Mouse (Mus musculus): ENCODE data around the gene D11Wsu47e. TPM values are rescaled to one million over a fixed set of nuclear protein-coding genes. Genes with fewer than 3 reads are reported as not detected.

Gene D11Wsu47e
- polyA plus RNA-seq, 1 experiment from 2014 or later = 28.4 TPM

- Histone ChIP-seq H3K4me1 (peaks cover 24% of the 10 kb centered on the region), H3K9me3 (replicated peaks) (no peaks in the 10 kb centered on the region), H3K36me3 (no peaks in the 10 kb centered on the region), H3K4me3 (no peak overlapping the region), H3K27ac (no peak overlapping the region), H3K27me3 (ENCODE audit: low read depth, poor library complexity, severe bottlenecking) (no peaks in the 10 kb centered on the region)
- DNase-seq (ENCODE audit: low spot score) = no peak
- WGBS = 65% methylated on average over 7 of the region's 7 CpGs
Observed at GRCm38 (mm10) chr11:113715078-113715674, 31.0 kb downstream of the D11Wsu47e start.

DNA sequence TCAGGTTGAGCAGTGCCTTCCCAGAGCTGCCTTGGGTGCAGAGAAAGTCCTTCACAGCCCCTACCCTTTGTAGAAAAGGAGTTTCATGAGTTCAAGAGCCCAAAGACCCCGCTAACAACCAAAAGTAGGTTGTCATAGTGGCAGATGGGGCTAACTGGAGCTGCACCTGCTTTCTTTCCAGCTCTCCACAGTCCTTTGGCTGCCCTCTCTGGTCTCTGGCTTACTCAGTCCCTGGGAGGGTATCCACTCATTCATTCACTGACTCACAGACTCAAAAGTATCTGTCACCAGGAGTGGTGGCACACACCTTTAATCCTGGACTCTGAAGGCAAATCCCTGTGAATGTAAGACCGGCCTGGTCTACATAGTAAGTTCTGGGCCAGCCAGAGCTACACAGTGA lies 31.9 kb downstream of the D11Wsu47e start:
- Histone ChIP-seq H3K27me3 (ENCODE audit: low read depth, poor library complexity, severe bottlenecking) (no peaks in the 10 kb centered on the region), H3K4me1 (peaks cover 15% of the 10 kb centered on the region; the same call in 1 of the 2 replicates), H3K27ac (no peak overlapping the region), H3K4me3 (no peak overlapping the region), H3K9me3 (replicated peaks) (no peaks in the 10 kb centered on the region), H3K36me3 (no peaks in the 10 kb centered on the region)
- WGBS = 94% methylated on average over 2 of the region's 2 CpGs
- DNase-seq (ENCODE audit: low spot score) = no peak

DNA sequence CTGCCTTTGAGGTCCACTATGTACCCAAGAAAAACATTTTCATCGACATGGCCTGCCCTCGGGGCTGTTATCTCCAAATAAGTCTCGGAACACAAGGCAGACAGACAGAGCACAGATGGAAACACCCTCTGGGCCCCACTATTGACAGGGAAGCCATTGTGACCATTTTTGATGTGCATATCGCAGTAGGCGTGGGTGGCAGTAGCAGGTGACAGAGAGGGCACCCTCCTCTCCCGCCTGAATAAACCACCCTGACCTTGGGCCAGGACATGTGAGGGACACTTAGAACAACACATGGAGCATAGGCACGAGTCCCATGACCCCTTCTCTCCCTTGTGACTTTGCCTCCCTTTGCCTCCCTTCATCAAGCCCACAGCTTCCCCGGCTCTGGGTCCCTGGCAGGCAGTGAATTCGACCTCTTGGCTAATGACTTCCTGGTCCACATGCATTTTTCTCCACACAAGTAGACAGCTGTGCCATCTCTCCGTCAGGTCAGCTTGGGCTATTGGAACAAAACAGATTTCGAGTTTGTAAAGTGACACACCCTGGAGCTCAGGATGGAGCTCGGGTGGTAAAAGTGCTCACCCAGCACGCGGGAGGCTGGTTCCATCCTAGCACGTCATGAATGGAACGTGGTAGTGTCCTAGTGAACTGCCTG lies 33.7 kb downstream of the D11Wsu47e start:
- DNase-seq (ENCODE audit: low spot score) = no peak
- H3K36me3 ChIP-seq = no peaks in the 10 kb centered on the region
- WGBS = 79% methylated on average over 16 of the region's 16 CpGs
- H3K9me3 ChIP-seq (replicated peaks) = no peaks in the 10 kb centered on the region
- no peaks in the 10 kb centered on the region for H3K27me3 ChIP-seq (ENCODE audit: low read depth, poor library complexity, severe bottlenecking)
- no peak overlapping the region for H3K4me3 ChIP-seq
- peaks cover 14% of the 10 kb centered on the region; the same call in 1 of the 2 replicates for H3K4me1 ChIP-seq
- H3K27ac ChIP-seq = peak overlapping the region; percentile 8; the same call in 1 of the 2 replicates

DNA sequence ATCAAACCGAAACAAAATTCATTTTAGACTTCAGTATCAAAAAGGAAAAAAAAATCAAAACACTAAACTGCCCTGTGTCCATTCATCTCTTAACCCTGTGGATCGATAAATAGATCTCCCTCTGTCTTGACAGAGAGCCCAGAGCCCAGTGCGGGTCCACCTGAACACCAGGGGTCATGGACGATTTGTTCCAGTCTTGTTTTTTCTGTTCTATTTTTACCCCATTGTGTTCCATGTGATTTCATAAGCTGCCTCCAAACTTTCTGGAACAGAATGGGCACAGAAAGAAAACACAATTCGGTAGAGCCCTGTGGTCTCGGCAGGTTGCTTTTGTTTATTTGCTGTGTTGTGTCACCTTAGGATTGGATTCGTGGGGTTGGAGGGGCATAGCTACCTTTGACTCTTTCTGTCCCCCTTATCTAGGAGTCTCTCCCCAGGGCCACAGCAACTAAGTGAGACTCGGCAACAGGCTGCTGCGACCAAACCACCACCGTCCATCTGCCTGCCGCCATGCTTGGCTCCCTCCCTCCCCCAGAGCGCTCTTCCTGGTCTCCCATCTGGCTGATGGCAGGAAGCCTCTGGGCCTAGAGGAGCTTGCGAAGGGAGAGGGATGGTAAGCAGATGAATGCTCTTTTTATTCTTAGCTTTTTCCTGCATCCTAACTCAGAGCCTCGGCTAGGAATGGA lies 38.3 kb downstream of the D11Wsu47e start:
- H3K27me3 ChIP-seq (ENCODE audit: low read depth, poor library complexity, severe bottlenecking) = no peaks in the 10 kb centered on the region
- H3K36me3 ChIP-seq = peaks cover 45% of the 10 kb centered on the region
- WGBS = 78% methylated on average over 14 of the region's 14 CpGs
- H3K9me3 ChIP-seq (replicated peaks) = no peaks in the 10 kb centered on the region
- DNase-seq (ENCODE audit: low spot score) = no peak
- H3K27ac ChIP-seq = no peak overlapping the region
- peaks cover 22% of the 10 kb centered on the region for H3K4me1 ChIP-seq
- no peak overlapping the region for H3K4me3 ChIP-seq

DNA sequence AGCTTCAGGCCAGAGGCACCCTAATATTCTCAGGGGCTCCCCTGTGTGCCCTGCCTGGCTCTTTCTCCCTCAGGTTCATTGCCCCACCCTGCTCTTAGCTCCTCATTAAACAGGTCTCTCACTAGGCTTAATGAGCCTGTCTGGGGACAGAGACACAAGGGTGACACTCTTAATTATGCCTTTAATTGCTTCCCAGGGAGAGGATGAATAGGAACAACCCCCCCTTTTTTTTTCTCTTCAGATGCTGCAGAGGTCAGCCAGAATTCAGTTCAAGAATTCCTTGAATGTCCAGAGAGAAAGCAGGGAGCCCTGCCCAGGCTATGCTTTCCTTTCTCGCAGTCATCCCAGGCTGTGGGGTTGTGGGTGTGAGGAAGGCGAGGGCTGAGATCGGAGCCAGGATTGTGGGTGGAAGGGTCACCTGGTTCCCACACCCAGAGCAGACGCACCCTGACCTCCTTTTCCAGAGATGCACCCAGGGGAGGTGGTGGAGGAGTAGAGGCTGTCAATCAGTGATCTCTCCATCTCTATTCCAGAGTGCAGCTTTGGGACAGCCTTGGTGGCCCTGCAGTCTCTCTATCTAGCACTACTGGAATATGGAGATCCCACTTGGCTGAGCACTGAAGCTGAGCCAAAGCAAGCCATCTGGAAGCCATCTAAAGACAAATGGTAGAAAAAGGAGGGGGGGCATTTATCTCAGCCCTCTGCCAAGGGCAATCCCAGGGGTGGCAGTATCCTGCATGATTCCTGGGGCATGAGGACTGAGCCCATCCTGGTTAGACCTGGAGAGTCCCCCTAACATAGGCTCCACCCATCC lies 41.2 kb downstream of the D11Wsu47e start:
- Histone ChIP-seq H3K36me3 (peaks cover 74% of the 10 kb centered on the region), H3K4me3 (no peak overlapping the region), H3K27ac (no peak overlapping the region), H3K9me3 (replicated peaks) (no peaks in the 10 kb centered on the region), H3K4me1 (peaks cover 45% of the 10 kb centered on the region), H3K27me3 (ENCODE audit: low read depth, poor library complexity, severe bottlenecking) (no peaks in the 10 kb centered on the region)
- WGBS = 86% methylated on average over 4 of the region's 4 CpGs
- DNase-seq (ENCODE audit: low spot score) = no peak

- Histone ChIP-seq H3K9me3 (replicated peaks) (no peaks in the 10 kb centered on the region), H3K27ac (peak overlapping the region; percentile 79), H3K4me3 (0 out of 2 replicates have a peak overlapping the region, but pooled peaks have one; percentile 16), H3K27me3 (ENCODE audit: low read depth, poor library complexity, severe bottlenecking) (no peaks in the 10 kb centered on the region), H3K36me3 (peaks cover 91% of the 10 kb centered on the region), H3K4me1 (peaks cover 59% of the 10 kb centered on the region)
- no peak for DNase-seq (ENCODE audit: low spot score)
- 85% methylated on average over 14 of the region's 14 CpGs for WGBS
Observed at GRCm38 (mm10) chr11:113726994-113727888, 43.0 kb downstream of the D11Wsu47e start.

- peaks cover 98% of the 10 kb centered on the region for H3K36me3 ChIP-seq
- peak overlapping the region; percentile 79 for H3K27ac ChIP-seq
- no peaks in the 10 kb centered on the region for H3K9me3 ChIP-seq (replicated peaks)
- peaks cover 67% of the 10 kb centered on the region for H3K4me1 ChIP-seq
- H3K27me3 ChIP-seq (ENCODE audit: low read depth, poor library complexity, severe bottlenecking) = no peaks in the 10 kb centered on the region
- DNase-seq (ENCODE audit: low spot score) = peak; percentile 77
- H3K4me3 ChIP-seq = 0 out of 2 replicates have a peak overlapping the region, but pooled peaks have one; percentile 16
- WGBS = 31% methylated on average over 6 of the region's 6 CpGs
Observed at GRCm38 (mm10) chr11:113727992-113728391, 43.8 kb downstream of the D11Wsu47e start.

- DNase-seq (ENCODE audit: low spot score) = no peak
- no peaks in the 10 kb centered on the region for H3K9me3 ChIP-seq (replicated peaks)
- H3K4me1 ChIP-seq = peaks cover 79% of the 10 kb centered on the region
- H3K4me3 ChIP-seq = no peak overlapping the region
- H3K36me3 ChIP-seq = peaks cover 98% of the 10 kb centered on the region
- peak overlapping the region; percentile 79 for H3K27ac ChIP-seq
- no peaks in the 10 kb centered on the region for H3K27me3 ChIP-seq (ENCODE audit: low read depth, poor library complexity, severe bottlenecking)
- 87% methylated on average over 21 of the region's 21 CpGs for WGBS
Observed at GRCm38 (mm10) chr11:113729239-113729638, 45.0 kb downstream of the D11Wsu47e start.

- H3K4me3 ChIP-seq = no peak overlapping the region
- WGBS = 54% methylated on average over 8 of the region's 8 CpGs
- no peak for DNase-seq (ENCODE audit: low spot score)
- no peaks in the 10 kb centered on the region for H3K9me3 ChIP-seq (replicated peaks)
- no peaks in the 10 kb centered on the region for H3K27me3 ChIP-seq (ENCODE audit: low read depth, poor library complexity, severe bottlenecking)
- peaks cover 97% of the 10 kb centered on the region for H3K36me3 ChIP-seq
- no peak overlapping the region for H3K27ac ChIP-seq
- peaks cover 86% of the 10 kb centered on the region for H3K4me1 ChIP-seq
Observed at GRCm38 (mm10) chr11:113729917-113730316, 45.7 kb downstream of the D11Wsu47e start.

DNA sequence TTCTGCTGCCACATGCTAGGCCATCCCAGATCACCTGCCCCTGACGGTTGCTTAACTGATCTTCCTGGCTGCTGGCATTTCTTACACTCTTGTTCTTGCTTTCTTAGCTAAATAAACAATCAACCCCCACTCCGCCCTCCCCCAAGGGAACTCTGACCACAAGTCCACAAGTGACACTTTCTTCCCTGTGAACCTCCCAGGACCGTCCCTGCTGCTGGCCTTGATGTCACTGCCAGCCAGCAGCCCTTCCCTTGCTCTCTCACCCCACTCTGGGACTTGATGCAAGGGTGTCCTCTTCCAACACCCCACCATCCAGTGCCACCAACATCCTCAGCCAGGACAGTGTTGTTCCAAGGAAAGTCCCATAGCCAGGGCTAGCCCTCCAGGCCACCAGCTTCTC lies 46.7 kb downstream of the D11Wsu47e start:
- Histone ChIP-seq H3K4me1 (peaks cover 93% of the 10 kb centered on the region), H3K9me3 (replicated peaks) (no peaks in the 10 kb centered on the region), H3K36me3 (peaks cover 95% of the 10 kb centered on the region), H3K27me3 (ENCODE audit: low read depth, poor library complexity, severe bottlenecking) (no peaks in the 10 kb centered on the region), H3K27ac (no peak overlapping the region), H3K4me3 (no peak overlapping the region)
- DNase-seq (ENCODE audit: low spot score) = no peak
- WGBS = 72% methylated on average over 3 of the region's 3 CpGs

DNA sequence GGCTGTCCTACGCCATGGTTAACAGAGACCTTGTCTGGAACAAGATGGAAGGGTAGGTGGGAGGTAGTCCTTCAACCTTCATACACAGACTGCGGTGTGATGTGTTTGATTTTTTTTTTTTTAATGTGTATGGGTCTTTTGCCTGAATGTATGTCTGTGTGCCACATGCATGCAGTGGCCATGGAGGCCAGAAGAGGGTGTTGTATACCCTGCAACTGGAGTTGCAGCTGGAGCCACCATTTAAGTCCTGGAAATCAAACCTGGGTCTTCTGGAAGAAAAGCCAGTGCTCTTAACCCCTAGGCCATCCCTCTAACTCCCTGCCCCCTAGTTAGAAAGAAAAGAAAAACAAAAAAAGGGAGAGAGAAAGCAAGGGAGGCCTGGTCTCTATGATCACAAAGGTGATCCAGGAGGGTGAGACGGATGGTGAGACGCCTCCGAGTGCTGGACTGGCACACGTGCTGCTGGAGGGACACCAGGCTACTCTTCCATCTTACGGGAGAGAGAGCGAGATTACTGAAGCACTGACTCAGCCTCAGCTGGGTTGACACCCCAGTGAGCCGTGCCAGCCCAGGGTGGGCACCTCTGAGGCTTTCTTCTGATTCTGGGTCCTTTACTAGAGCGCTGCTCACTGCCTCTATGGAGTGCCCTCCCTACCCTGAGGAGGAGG lies 47.9 kb downstream of the D11Wsu47e start:
- 94% methylated on average over 10 of the region's 10 CpGs for WGBS
- peaks cover 91% of the 10 kb centered on the region for H3K4me1 ChIP-seq

More for the DNA sequence above, 47.9 kb downstream of the D11Wsu47e start:
- Histone ChIP-seq H3K36me3 (peaks cover 94% of the 10 kb centered on the region), H3K27me3 (ENCODE audit: low read depth, poor library complexity, severe bottlenecking) (no peaks in the 10 kb centered on the region), H3K9me3 (replicated peaks) (no peaks in the 10 kb centered on the region), H3K27ac (no peak overlapping the region), H3K4me3 (no peak overlapping the region)
- no peak for DNase-seq (ENCODE audit: low spot score)
